Mouse (Mus musculus): ENCODE results near the gene Khdrbs1. TPM values are rescaled to one million over a fixed set of nuclear protein-coding genes. Genes with fewer than 3 reads are reported as not detected.

Khdrbs1 gene
- total RNA-seq (2023), result 10 to 100 TPM; 94.5 to 97.5 TPM

GRCm38 (mm10) chr4:129742232-129743009, at the start of gene Khdrbs1:
Khdrbs1 (minus strand) TSS chr4:129742303.

GRCm38 (mm10) chr4:129696158-129696985, 45.7 kb downstream of the Khdrbs1 start, which contains the start of gene Tmem39b:
Tmem39b (minus strand) TSS chr4:129696838.

GRCm38 (mm10) chr4:129672083-129672877, 69.8 kb downstream of the Khdrbs1 start, which contains the start of gene Kpna6:
Kpna6 (minus strand) TSS chr4:129672767.

Other genes starting within 250 kb of the Khdrbs1 start
- gene Marcksl1, start 228.7 kb downstream of the Khdrbs1 start, total RNA-seq (2023), result 10 to 100 TPM; 64.6 to 74.8 TPM
- 10 to 100 TPM; 61.0 to 61.9 TPM for gene Hdac1, start 199.6 kb downstream of the Khdrbs1 start, total RNA-seq (2023)
- gene Lck, start 168.7 kb downstream of the Khdrbs1 start, total RNA-seq (2023), result 1 to 10 TPM; 2.2 to 2.5 TPM
- not detected for gene Fam167b, start 163.8 kb downstream of the Khdrbs1 start, total RNA-seq (2023)
- gene Eif3i, start 141.7 kb downstream of the Khdrbs1 start, total RNA-seq (2023), result 100 to 1,000 TPM; 108 TPM
- 100 to 1,000 TPM; 109 to 116 TPM for gene Tmem234, start 141.6 kb downstream of the Khdrbs1 start, total RNA-seq (2023)
- gene Dcdc2b, start 128.0 kb downstream of the Khdrbs1 start, total RNA-seq (2023), result 1 to 10 TPM in 1 of 2 experiments, not detected in 1; 1.9 TPM
- 1 to 10 TPM; 8.2 to 8.8 TPM for gene Iqcc, start 123.2 kb downstream of the Khdrbs1 start, total RNA-seq (2023)
- 10 to 100 TPM; 50.2 to 66.5 TPM for gene Ccdc28b, start 118.4 kb downstream of the Khdrbs1 start, total RNA-seq (2023)
- gene Txlna, start 101.2 kb downstream of the Khdrbs1 start, total RNA-seq (2023), result 10 to 100 TPM; 52.9 to 65.8 TPM
- 10 to 100 TPM; 33.9 to 35.2 TPM for gene Kpna6, start 69.5 kb downstream of the Khdrbs1 start, total RNA-seq (2023)
- 10 to 100 TPM; 11.5 to 18.2 TPM for gene Tmem39b, start 45.5 kb downstream of the Khdrbs1 start, total RNA-seq (2023)
- 100 to 1,000 TPM; 332 to 393 TPM for gene Ptp4a2, start 68.9 kb upstream of the Khdrbs1 start, total RNA-seq (2023)
- under 1 TPM; 0.55 to 0.88 TPM for gene Spocd1, start 186.9 kb upstream of the Khdrbs1 start, total RNA-seq (2023)
- gene Adgrb2, start 242.6 kb upstream of the Khdrbs1 start, total RNA-seq (2023), result under 1 TPM in 1 of 2 experiments, not detected in 1; 0.15 TPM

Measured in monocyte, adult 59 days (primary cell).